Mouse (Mus musculus) CH12.LX (cell line): ENCODE measurements at regions not wholly inside any gene's neighbourhood (a gene's known extent, or its start where the extent isn't known, plus 50 kb on each side); places are given as distances from the start of the nearest gene placed in this dataset.

Experiments used
- DNase-seq: peaks from one replicate; pipeline ENCODE4 v3.0.0-alpha.2; 2013; ENCODE audit errors: extremely low read depth
- H3K27ac ChIP-seq: 2 replicates; pipeline ENCODE4 v1.5.1; 2012; ENCODE audit warnings: low read depth, mild to moderate bottlenecking, control low read depth, moderate library complexity; ENCODE audit not compliant: insufficient read depth
- H3K27me3 ChIP-seq: replicated peaks from 2 replicates; pipeline ENCODE3; 2012; ENCODE audit warnings: inconsistent platforms
- H3K36me3 ChIP-seq, 2 experiments: replicated peaks in 1 of 2; 2 replicates each; pipeline versions ENCODE3 to v1.6.1; 2012; ENCODE audit warnings: inconsistent platforms in 1 of 2, low read length in 1 of 2, mild to moderate bottlenecking in 1 of 2, mixed read lengths in 1 of 2, moderate library complexity in 1 of 2; ENCODE audit not compliant: control insufficient read depth in 1 of 2, insufficient read depth in 1 of 2
- H3K4me1 ChIP-seq, 2 experiments: 2 replicates each; pipeline ENCODE4 v1.6.1; 2012; ENCODE audit warnings: inconsistent platforms in 1 of 2, moderate library complexity in 1 of 2; ENCODE audit not compliant: insufficient read depth in 2 of 2, control insufficient read depth in 1 of 2
- H3K4me2 ChIP-seq: 2 replicates; pipeline ENCODE4 v1.6.1; 2012; ENCODE audit warnings: low read depth, mild to moderate bottlenecking, control low read depth; ENCODE audit not compliant: poor library complexity, insufficient read depth, severe bottlenecking
- H3K4me3 ChIP-seq, 3 experiments: fragments of 150-350 bp in 1 of 3; sonication (generic) in 1 of 3; replicated peaks in 1 of 3; 2 replicates each; pipeline versions ENCODE3 to v1.5.1; 2011 to 2012; ENCODE audit warnings: low read depth in 2 of 3, low read length in 2 of 3, mild to moderate bottlenecking in 2 of 3, moderate library complexity in 2 of 3, control low read depth in 1 of 3, improper control_type of control experiment in 1 of 3, inconsistent platforms in 1 of 3, mixed read lengths in 1 of 3; ENCODE audit not compliant: poor library complexity in 1 of 3
- H3K79me2 ChIP-seq: replicated peaks from 2 replicates; pipeline ENCODE4 v1.6.1; 2012; ENCODE audit warnings: mild to moderate bottlenecking, moderate library complexity; ENCODE audit not compliant: control insufficient read depth, poor library complexity, insufficient read depth, severe bottlenecking; ENCODE audit errors: extremely low read depth
- H3K9ac ChIP-seq: 2 replicates; pipeline ENCODE4 v1.6.1; 2012; ENCODE audit warnings: low read depth, mild to moderate bottlenecking, control low read depth, moderate library complexity; ENCODE audit not compliant: insufficient read depth
- H3K9me3 ChIP-seq: replicated peaks from 2 replicates; pipeline ENCODE3; 2012; ENCODE audit warnings: low read length, inconsistent platforms, mixed read lengths
- BHLHE40 ChIP-seq: IDR thresholded peaks from 2 replicates; pipeline ENCODE4 v1.6.1; 2011; ENCODE audit warnings: mild to moderate bottlenecking, low read depth, low read length, improper control_type of control experiment
- CTCF ChIP-seq, 2 experiments: IDR thresholded peaks in 1 of 2; conservative IDR thresholded peaks in 1 of 2; 2 replicates each; pipeline ENCODE4 v1.5.1; 2011 to 2012; ENCODE audit warnings: low read depth in 2 of 2, low read length in 2 of 2, improper control_type of control experiment in 1 of 2, inconsistent platforms in 1 of 2, mild to moderate bottlenecking in 1 of 2, moderate library complexity in 1 of 2
- ETS1 ChIP-seq: conservative IDR thresholded peaks from 2 replicates; pipeline ENCODE4 v1.6.1; 2012; ENCODE audit warnings: low read depth, mild to moderate bottlenecking, inconsistent platforms, low read length, improper control_type of control experiment, moderate library complexity
- HCFC1 ChIP-seq: IDR thresholded peaks from 2 replicates; pipeline ENCODE4 v1.6.1; 2012; ENCODE audit warnings: low read depth, mild to moderate bottlenecking, inconsistent platforms, low read length, improper control_type of control experiment
- JUN ChIP-seq: IDR thresholded peaks from 2 replicates; pipeline ENCODE4 v1.6.1; 2011; ENCODE audit warnings: low read depth, mild to moderate bottlenecking, low read length, improper control_type of control experiment, moderate library complexity; ENCODE audit not compliant: insufficient read depth
- JUND ChIP-seq: conservative IDR thresholded peaks from 2 replicates; pipeline ENCODE4 v1.6.1; 2011; ENCODE audit warnings: low read depth, low read length, improper control_type of control experiment
- KAT2A ChIP-seq: IDR thresholded peaks from 2 replicates; pipeline ENCODE4 v1.6.1; 2012; ENCODE audit warnings: low read length, improper control_type of control experiment, inconsistent platforms; ENCODE audit not compliant: insufficient replicate concordance
- MAZ ChIP-seq: IDR thresholded peaks from 2 replicates; pipeline ENCODE4 v1.6.1; 2012; ENCODE audit warnings: low read depth, mild to moderate bottlenecking, inconsistent platforms, low read length, improper control_type of control experiment, moderate library complexity
- MEF2A ChIP-seq: IDR thresholded peaks from 2 replicates; pipeline ENCODE4 v1.6.1; 2014; ENCODE audit warnings: low read depth, mild to moderate bottlenecking, inconsistent platforms, low read length, improper control_type of control experiment, borderline replicate concordance
- NRF1 ChIP-seq: IDR thresholded peaks from 2 replicates; pipeline ENCODE4 v1.6.1; 2014; ENCODE audit warnings: low read depth, mild to moderate bottlenecking, inconsistent platforms, low read length, improper control_type of control experiment, moderate library complexity
- PAX5 ChIP-seq: IDR thresholded peaks from 2 replicates; pipeline ENCODE4 v1.6.1; 2012; ENCODE audit warnings: low read length, inconsistent platforms, mixed read lengths
- POLR2A ChIP-seq: IDR thresholded peaks from 2 replicates; pipeline ENCODE4 v1.6.1; 2011; ENCODE audit warnings: low read depth, mild to moderate bottlenecking, improper control_type of control experiment, low read length
- POLR2AphosphoS2 ChIP-seq: IDR thresholded peaks from 2 replicates; pipeline ENCODE4 v1.6.1; 2011; ENCODE audit warnings: low read depth, low read length, improper control_type of control experiment
- RAD21 ChIP-seq: IDR thresholded peaks from 2 replicates; pipeline ENCODE4 v1.6.1; 2011; ENCODE audit warnings: low read depth, mild to moderate bottlenecking, low read length, improper control_type of control experiment, moderate library complexity
- SMC3 ChIP-seq: IDR thresholded peaks from 2 replicates; pipeline ENCODE4 v1.6.1; 2011; ENCODE audit warnings: low read depth, low read length, improper control_type of control experiment
- TCF12 ChIP-seq: IDR thresholded peaks from 2 replicates; pipeline ENCODE4 v1.6.1; 2014; ENCODE audit warnings: low read depth, mild to moderate bottlenecking, inconsistent platforms, low read length, improper control_type of control experiment
- ZC3H11A ChIP-seq: IDR thresholded peaks from 2 replicates; pipeline ENCODE4 v1.6.1; 2012; ENCODE audit warnings: low read depth, mild to moderate bottlenecking, inconsistent platforms, low read length, improper control_type of control experiment
- ZKSCAN1 ChIP-seq: IDR thresholded peaks from 2 replicates; pipeline ENCODE4 v1.6.1; 2012; ENCODE audit warnings: low read depth, inconsistent platforms, low read length, improper control_type of control experiment, borderline replicate concordance
- ZNF384 ChIP-seq: IDR thresholded peaks from 2 replicates; pipeline ENCODE4 v1.6.1; 2012; ENCODE audit warnings: low read depth, low read length, improper control_type of control experiment, inconsistent platforms
- dilution Hi-C: fragments of 300-500 bp; cut with MboI; formaldehyde crosslinking; loops from 2 replicates; pipeline ENCODE4 v1.14.3; 2020; ENCODE audit warnings: low sequenced_read_pairs; ENCODE audit not compliant: extremely low pct_unique_long_range_greater_than_20kb, extremely low pct_ligation_motif_present
- in situ Hi-C: fragments of 300-500 bp; cut with MboI; formaldehyde crosslinking; loops from 3 replicates; pipeline ENCODE4 v1.14.3; 2019; ENCODE audit warnings: low sequenced_read_pairs, low pct_ligation_motif_present, low pct_unique_long_range_greater_than_20kb, mixed read lengths

- dilution Hi-C loops (no loop called here), in situ Hi-C loops (no loop called here)
- H3K4me2 ChIP-seq = no peak overlapping the region; the same call in 1 of the 2 replicates
- no peak for DNase-seq
- peaks cover 0 to 3% of the 10 kb centered on the region in 2 experiments; a peak in 1 of 4 replicates for H3K4me1 ChIP-seq
- H3K9ac ChIP-seq = no peak overlapping the region
- H3K4me3 ChIP-seq = no peak overlapping the region
- TF ChIP-seq ZNF384 (no peak), ZC3H11A (no peak), CTCF (conservative IDR thresholded peaks at IDR 0.05 in 1 of 2, IDR thresholded peaks at IDR 0.05 in 1 of 2; ENCODE audit: low read depth in 2 of 2, low read length in 2 of 2) (no peak), KAT2A (no peak), JUND (no peak), BHLHE40 (no peak), TCF12 (no peak), ETS1 (no peak), ZKSCAN1 (no peak), JUN (no peak), HCFC1 (no peak), MEF2A (no peak), PAX5 (no peak)
- no peak overlapping the region for H3K27ac ChIP-seq
- no peaks in the 10 kb centered on the region for H3K36me3 ChIP-seq
- no peaks in the 10 kb centered on the region for H3K27me3 ChIP-seq
- H3K79me2 ChIP-seq = no peaks in the 10 kb centered on the region
- no peaks in the 10 kb centered on the region for H3K9me3 ChIP-seq
Observed at GRCm38 (mm10) chr13:16196692-16197091, 185.0 kb downstream of the Inhba start.

DNA sequence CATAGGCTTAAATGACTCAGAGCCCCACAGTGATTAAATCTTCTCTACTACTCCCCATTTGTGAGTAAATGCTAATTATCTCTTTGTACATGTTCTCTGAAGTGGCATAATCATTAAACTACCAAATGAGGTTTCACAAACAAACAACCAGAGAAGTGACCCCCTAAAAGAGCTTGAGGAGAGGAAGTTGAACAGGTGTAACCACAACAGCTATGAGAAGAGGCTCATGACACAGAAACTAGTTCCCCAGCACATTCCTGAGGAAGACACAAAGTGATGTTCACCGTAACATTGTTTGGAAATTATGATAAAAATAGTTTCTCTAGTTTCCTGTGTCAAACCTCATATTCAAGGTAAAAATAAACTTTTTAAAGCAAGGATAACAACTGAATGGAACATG lies 188.4 kb downstream of the Inhba start:
- no peaks in the 10 kb centered on the region for H3K27me3 ChIP-seq
- no peak for TF ChIP-seq RAD21
- TF ChIP-seq NRF1 = no peak
- TF ChIP-seq CTCF (conservative IDR thresholded peaks at IDR 0.05 in 1 of 2, IDR thresholded peaks at IDR 0.05 in 1 of 2; ENCODE audit: low read depth in 2 of 2, low read length in 2 of 2) = no peak
- TF ChIP-seq POLR2AphosphoS2 = no peak
- TF ChIP-seq POLR2A = no peak
- no peak for TF ChIP-seq SMC3
- TF ChIP-seq MAZ = no peak
- no peak for TF ChIP-seq TCF12
- no peak for TF ChIP-seq KAT2A
- TF ChIP-seq, all 38 proteins: peak for 0
- Histone ChIP-seq H3K36me3 (no peaks in the 10 kb centered on the region), H3K9me3 (no peaks in the 10 kb centered on the region), H3K4me3 (no peak overlapping the region), H3K9ac (no peak overlapping the region), H3K4me1 (peaks cover 0 to 3% of the 10 kb centered on the region in 2 experiments; a peak in 1 of 4 replicates), H3K79me2 (no peaks in the 10 kb centered on the region), H3K4me2 (no peak overlapping the region), H3K27ac (no peak overlapping the region)
- no peak for DNase-seq
- in situ Hi-C loops (no loop called here), dilution Hi-C loops (no loop called here)
